Mouse (Mus musculus): ENCODE data around the gene Cpn2.

Cpn2 gene

DNA sequence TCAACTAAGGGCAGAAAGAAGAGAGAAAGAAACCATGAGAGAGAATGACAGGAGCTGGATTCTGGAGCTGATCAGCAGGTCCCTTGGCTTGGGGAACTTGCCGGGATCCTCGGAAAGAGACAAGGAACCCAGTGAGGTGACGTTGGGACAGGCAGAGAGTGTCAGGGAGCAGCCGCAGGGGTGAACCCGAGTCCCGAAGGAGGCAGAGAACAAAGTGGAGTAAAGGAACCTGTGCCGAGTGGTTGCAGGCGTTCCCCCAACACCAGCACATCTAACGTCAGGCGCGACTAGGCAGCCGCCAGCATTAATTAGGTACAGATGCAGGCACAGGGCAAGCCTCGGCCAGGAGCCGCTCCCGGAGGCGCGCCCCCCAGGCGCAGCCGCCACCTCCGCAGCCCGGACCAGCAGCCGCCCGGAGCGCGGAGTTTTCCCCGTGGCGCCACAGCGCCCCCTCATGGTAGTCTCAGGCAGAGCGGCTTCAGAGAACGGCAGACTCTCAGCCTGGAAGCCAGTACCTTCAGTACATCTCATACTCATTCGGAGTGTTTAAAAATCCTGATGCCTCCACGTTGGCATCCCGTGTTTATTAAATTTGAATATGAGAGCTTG, 31.1 kb downstream of the Cpn2 start:
- under 1% methylated on average over 33 of the region's 33 CpGs for WGBS

DNA sequence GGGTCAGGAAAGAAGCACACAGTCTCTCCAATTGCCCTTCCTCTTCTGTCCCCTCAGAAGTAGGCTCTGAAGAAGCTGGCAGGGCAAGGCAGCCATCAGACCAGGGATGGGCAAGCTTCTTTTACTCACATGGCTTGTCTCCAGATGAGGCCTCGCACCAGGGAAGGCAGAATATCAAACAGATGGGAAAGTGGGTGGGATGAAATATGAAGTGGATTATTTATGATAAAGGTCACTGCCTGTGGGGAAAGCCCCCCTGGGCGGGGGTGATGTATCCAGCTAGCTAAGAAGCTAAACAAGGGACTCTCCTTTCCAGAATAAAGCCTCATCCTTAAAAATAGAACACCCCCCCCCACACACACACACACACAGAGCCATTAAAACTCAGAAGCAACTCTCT, 31.7 kb downstream of the Cpn2 start:
- 51% methylated on average over 2 of the region's 2 CpGs for WGBS

GRCm38 (mm10) chr16:30234636-30235546, 32.4 kb downstream of the Cpn2 start:
- 76% methylated on average over 12 of the region's 12 CpGs for WGBS

DNA sequence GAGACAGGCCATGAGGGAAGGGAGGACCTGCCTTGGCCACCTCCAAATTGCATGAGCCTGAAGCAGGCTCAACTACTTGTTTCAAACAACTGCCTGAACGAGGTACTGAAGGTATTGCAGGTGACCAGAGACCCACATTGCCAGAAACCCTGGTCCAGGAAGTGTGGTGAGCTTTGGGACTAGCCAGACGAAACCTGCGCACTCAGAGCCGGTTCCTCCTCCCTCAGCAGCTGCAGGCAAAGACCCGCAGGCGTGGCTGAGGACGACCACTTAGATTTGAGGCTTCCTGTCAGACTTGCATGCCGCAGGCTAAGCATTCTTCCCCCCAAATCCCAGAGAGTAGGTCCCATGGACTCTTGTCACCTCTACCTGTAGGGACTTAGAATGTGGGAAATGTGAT, 33.2 kb downstream of the Cpn2 start:
- WGBS, result 84% methylated on average over 8 of the region's 8 CpGs

GRCm38 (mm10) chr16:30231882-30232604, 35.3 kb downstream of the Cpn2 start:
- WGBS, result 53% methylated on average over 13 of the region's 13 CpGs

- WGBS, result 68% methylated on average over 7 of the region's 7 CpGs
These were observed 39.9 kb downstream of the Cpn2 start for GRCm38 (mm10) chr16:30227352-30227751.

- WGBS, result 78% methylated on average over 13 of the region's 13 CpGs
These were observed 46.0 kb downstream of the Cpn2 start for GRCm38 (mm10) chr16:30221161-30221782.

- WGBS, result 47% methylated on average over 2 of the region's 2 CpGs
These were observed 51.5 kb downstream of the Cpn2 start for GRCm38 (mm10) chr16:30215811-30216210.

DNA sequence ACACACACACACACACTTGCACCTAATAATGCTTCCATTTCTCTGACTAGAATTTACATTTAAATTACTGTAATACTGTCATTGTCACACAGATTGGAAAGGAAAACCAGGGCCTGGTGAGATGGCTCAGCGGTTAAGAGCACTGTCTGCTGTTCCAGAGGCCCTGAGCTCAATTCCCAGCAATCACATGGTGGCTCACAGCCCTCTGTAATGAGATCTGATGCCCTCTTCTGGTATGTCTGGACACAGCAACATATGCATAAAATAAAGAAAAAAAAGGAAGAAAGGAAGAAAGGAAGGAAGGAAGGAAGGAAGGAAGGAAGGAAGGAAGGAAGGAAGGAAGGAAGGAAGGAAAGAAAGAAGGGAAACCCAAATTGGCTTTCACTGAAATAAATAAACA, 53.7 kb downstream of the Cpn2 start:
- whole genome bisulfite sequencing, result 92% methylated on average over 1 of the region's 1 CpGs

GRCm38 (mm10) chr16:30212035-30212434, 55.3 kb downstream of the Cpn2 start:
- 83% methylated on average over 3 of the region's 3 CpGs for WGBS

DNA sequence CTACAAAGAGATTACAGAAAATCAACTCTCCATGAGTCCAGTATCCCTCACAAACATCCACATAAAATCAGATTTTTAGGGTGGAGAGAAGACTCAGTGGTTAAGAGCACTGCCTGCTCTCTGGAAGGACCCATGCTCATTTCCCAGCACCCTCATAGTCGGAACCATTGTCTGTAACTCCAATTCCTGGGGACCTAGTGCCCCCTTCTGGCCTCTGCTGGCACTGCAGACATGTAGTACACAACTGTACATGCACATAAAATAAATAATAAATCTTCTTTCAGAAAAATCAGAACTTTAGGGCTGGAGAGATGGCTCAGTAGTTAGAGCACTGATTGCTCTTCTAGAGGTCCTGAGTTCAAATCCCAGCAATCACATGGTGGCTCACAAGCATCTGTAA, 58.0 kb downstream of the Cpn2 start:
- 98% methylated on average over 1 of the region's 1 CpGs for WGBS

GRCm38 (mm10) chr16:30207991-30208390, 59.3 kb downstream of the Cpn2 start:
- WGBS, result 57% methylated on average over 7 of the region's 7 CpGs

DNA sequence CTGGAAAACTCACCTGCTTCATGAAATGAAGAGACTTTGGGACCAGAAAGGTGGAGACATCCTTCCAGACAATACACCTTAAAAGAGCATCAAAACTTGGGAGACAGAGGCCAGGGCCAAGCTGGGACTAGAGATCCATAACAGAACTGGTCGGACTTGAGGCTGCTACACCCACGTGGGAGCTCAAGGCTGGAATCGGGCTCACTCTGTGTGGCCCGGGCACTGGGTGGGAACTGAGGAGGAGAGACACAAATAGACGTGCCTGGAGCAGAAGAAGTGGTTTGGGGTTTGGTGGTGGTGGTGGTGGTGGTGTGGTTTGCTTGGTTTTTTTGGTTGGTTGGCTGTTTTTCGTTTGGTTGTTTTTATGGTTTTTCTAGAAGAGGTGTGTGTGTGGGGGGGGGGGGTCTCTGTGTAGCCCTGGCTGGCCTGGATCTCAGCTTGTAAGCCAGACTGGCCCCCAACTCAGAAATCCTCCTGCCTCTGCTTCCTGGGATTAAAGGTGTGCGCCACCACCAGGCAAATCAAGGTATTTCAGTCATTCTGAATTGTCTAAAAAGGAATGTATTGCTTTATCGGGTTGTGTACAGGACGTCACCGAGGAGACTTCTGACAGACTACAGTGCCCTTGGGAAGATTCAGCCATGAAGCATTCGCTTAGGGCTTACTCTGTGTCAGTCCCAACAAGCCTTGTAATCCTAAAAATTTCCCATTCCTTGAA, 60.0 kb downstream of the Cpn2 start:
- 90% methylated on average over 11 of the region's 11 CpGs for WGBS
